Mouse (Mus musculus) neural tube, embryonic 10.5 days (tissue): ENCODE data around the gene Tctn3.

Experiments
- DNase-seq: peaks from one replicate; pipeline ENCODE4 v3.0.0-alpha.2; 2017; ENCODE audit warnings: low spot score; ENCODE audit errors: extremely low spot score

Gene Tctn3

GRCm38 (mm10) chr19:40556029-40556428 is 56.0 kb downstream of the Tctn3 start:
- no peak for DNase-seq

- DNase-seq: no peak
Measured at GRCm38 (mm10) chr19:40555136-40555535, 56.9 kb downstream of the Tctn3 start.

- DNase-seq: no peak
Measured at GRCm38 (mm10) chr19:40554343-40554742, 57.7 kb downstream of the Tctn3 start.

- no peak for DNase-seq
Measured at GRCm38 (mm10) chr19:40553849-40554248, 58.2 kb downstream of the Tctn3 start.

- no peak for DNase-seq
Measured at GRCm38 (mm10) chr19:40553014-40553789, 58.8 kb downstream of the Tctn3 start.

GRCm38 (mm10) chr19:40549516-40550135 is 62.4 kb downstream of the Tctn3 start:
- DNase-seq: no peak

GRCm38 (mm10) chr19:40548796-40549515 is 63.1 kb downstream of the Tctn3 start:
- DNase-seq: no peak

- DNase-seq: no peak
Measured at GRCm38 (mm10) chr19:40548386-40548785, 63.6 kb downstream of the Tctn3 start.
